Mouse (Mus musculus): ENCODE data around the gene Gipc1.
A peak's percentile ranks its signal among the peaks of the same experiment; 100 is the strongest.

The Gipc1 gene

DNA sequence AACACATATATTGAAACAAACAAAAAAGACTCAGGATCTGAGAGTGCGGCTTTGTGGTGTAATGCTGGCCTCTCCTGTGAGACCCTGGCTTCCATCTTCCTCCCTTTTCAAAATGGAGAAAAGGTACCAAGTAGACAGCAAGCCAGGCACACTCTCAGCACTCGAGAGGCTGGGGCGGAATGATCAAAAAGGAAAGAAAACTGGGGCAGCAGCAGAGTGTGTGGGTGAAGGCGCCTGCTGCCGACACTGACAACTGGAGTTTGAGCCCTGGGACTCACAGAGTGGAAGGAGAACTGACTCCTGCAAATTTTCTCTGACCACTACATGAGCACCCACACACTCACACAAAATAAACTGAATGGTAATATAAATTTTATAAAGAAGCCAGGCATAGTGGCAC is 22.0 kb downstream of the Gipc1 start:
- DNase-seq (ENCODE audit: low read depth in 1 of 2, low spot score in 2 of 2), result no peak

DNA sequence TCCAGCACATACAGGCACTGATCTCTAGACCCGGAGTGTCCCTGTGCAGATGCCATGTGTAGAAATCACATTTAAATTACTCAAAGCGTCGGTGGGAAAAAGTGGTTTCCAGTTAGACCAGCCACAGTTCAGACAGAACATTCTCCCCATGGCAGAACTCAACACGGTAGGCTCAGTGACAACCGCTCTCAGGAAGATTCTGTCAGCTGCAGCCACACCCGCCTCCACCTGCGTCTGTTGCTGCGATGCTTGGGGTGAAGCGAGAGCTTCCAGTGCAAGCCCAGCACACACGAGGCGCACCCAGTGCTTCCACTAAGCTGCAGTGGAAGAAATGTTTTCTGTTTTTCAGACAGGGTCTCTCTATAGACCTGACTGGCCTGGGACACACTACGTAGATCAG is 27.4 kb downstream of the Gipc1 start:
- no peak for DNase-seq (ENCODE audit: low read depth in 1 of 2, low spot score in 2 of 2)

DNA sequence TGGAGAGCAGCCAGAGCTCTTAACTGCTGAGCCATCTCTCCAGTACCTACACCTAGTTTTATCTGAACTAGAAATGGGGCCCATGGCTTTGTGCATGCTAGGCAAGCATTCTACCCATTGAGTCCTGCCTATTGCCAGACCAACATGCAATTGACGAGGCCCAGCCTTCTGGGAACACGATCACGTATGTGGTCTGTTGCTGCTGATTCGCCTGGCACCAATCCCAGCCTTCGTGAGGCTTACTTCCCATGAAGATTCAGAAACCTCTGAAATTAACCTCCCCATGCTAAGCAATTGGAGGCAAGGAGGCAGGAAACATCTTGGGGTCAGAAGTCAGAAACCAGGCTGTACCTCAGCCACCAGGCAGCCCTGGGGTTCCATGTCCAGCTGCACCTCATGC is 28.1 kb downstream of the Gipc1 start:
- DNase-seq (ENCODE audit: low read depth in 1 of 2, low spot score in 2 of 2), result no peak

DNA sequence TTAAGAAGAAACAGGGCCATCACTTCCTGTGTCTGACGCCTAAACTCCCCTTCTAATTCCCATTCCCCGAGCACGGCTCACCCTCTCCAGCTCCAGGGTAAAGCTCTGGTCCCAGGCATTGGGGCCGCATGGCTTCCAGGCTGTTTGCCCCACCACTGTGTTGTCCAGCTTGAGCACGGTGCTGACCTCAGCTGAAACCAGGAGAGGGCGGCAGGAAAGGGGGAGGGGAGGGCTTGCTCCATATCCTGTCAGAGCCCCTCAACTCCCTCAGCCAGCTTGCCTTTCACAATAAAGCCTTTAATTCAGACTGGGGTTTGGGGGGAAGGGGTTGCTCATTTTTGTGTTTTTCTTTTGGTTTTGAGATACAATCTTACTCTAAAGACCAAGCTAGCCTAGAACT is 28.6 kb downstream of the Gipc1 start:
- DNase-seq (ENCODE audit: low read depth in 1 of 2, low spot score in 2 of 2), result no peak

DNA sequence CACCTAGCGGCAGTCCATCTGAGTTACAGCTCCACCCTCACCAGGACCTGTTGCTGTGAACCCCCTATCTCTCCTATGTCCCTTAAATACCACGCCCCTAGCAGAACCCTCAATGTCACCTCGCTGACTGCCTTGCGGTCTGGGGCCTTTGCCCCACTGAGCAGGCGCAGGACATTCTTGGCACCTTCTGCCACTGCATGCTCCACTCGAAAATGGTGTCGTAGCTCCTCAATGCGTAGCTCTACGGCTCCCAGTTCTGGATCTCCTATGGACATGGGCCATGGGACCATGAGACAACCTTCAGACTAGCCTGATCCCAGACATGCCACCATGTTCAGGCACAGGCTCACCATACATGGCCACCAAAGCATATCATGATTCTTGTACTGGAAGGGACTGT is 32.0 kb downstream of the Gipc1 start:
- no peak for DNase-seq (ENCODE audit: low read depth in 1 of 2, low spot score in 2 of 2)

DNA sequence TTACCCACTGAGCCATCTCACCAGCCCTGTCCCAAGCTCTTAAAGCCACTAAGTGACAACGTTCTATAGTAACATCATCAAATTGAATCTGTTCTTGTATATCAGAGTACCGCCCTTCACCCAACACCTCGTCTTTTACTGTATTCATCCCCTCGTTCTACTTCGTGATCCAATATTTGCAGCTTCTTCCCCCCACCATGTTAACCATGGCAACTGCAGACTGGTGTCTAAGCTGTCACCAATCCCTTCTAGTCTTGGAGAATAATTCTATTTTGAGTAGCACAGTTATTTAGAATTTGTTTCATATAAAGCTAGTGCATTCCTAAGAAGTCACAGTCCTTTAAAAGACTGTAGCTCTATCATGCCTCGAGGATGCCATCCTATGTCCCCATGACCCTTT is 36.8 kb downstream of the Gipc1 start:
- no peak for DNase-seq (ENCODE audit: low read depth in 1 of 2, low spot score in 2 of 2)

DNA sequence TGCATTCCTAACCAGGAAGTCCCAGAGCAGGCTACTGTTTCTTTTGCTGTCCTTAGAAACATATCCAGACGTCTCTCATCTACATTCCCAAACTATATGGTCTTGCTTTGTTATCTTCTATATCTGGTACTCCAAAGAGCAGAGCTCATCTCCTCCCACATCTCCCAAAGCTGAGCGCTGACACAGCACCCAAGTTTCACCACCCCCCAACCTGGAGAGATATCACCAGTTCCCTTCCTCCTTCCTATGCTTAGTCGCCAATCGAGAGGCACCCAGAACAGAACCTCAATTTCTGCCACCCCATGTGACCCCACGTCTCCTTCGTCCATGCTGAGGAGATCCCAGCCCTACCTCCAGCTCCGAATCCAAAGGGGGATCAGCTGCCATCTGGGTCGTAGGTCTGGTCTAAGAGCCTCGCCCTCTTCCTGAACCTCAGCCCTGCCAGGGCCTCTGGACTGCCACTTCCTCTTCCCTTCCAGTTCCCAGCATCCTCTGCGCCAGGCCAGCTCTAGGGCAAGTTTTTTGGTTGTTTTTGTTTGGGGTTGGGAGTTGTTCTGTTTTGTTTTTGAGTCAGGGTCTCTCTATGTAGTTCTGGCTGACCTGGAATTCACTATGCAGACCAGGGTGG is 41.2 kb downstream of the Gipc1 start:
- peak in 1 of 2 experiments; percentile 51 for DNase-seq (ENCODE audit: low read depth in 1 of 2, low spot score in 2 of 2)

DNA sequence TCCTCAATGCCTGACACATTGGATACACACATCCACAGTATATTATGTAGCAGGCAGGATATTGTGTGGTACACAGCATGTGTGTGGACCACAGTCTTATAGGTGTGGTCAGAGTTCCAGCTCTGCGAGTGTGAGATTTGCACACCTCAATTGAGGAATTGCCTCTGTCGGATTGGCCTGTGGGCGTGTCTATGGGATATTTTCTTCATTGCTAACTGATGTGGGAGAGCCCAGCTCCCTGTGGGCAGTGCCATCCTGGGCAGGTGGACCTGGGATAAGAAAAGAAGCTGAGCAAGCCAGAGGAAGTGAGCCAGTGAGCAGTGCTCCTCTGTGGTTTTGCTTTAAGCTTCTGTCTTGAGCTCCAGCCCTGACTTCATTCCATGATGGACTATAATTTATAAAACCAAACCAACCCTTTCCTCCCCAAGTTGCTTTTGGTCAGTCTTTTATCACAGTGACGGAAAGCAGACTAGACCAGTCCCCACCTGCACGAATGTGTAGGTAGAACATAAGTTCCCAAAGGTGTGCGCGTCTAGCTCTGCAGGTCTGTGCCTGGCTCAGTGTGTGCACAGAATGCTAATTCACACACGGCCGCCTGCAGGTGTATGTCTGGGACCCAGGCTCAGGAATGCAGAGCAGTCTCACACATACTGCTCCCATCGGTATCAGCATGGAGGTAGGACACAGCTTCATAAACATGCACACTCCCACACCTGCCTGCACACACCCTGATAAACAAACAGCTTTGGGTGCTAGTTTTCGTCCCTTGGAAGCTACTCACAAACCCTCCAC is 42.1 kb downstream of the Gipc1 start:
- DNase-seq (ENCODE audit: low read depth in 1 of 2, low spot score in 2 of 2), result no peak

DNA sequence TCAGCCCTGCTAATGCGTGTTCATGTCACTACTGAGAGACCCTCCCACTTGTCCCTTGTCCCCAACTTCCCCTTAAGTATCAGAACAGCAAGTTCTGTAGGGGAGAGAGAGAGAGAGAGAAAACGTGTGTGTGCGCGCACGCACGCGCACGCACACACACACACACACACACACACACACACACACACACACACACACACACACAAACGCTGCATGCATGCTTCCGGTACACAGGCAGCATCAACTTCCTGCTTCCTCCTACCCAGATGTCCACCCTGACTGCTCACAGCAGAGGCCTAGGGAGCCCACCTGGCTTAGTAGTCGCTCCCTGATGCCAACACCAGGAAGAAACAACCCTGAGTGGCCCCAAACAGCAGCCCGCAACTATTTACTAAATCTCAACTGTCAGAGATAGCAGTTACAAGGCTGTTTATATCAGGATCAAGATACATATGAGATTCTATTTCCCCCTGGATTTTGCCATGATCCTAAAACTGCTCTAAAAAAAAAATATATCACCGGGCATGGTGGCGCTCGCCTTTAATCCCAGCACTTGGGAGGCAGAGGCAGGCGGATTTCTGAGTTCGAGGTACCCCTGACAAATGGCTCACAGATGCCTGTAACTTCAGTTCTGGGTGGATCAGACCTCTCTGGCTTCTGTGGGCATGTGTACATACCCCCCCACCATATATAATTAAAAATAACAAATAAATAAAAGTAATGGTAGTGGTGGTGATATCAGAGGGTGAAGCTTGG is 43.1 kb downstream of the Gipc1 start:
- no peak for DNase-seq (ENCODE audit: low read depth in 1 of 2, low spot score in 2 of 2)

DNA sequence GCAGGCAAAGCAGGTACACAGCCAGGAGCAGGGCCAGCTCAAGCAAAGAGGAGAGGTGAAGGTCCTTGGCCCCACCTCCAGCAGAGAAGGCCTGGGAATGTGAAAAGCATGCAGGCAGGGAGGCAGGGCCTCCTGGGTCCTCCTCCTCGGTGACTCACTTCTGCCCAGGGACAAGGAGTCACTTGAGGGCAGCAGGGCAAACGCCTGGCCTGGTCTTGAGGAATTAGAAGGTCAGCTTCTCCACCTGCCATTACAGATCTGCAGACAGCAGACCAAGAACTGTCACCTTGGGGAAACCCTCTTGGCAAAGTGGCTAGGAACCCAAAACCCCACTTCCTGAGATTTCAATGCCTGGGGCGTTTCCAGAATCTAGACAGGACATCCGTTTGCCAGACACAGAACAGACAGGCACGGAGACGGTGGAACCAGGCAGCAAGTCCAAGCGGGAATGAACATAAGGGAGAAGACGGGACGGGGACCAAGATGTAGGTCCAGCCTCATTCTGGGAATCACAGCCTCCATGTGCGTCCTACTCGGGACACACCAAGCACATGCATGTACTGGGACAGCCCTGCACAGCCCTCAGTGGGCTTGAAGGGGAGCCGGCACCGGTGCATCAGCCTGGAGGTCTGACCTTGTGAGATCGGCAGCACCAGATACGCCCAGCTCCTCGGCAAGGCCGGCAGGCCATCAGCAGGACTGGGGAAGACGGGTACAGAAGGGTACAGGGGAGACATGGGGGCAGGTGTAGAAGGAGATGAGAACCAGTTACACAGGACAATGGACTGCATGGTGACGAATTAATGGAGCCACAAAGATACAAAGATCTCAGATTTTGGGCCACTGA is 45.1 kb downstream of the Gipc1 start:
- DNase-seq (ENCODE audit: low read depth in 1 of 2, low spot score in 2 of 2), result no peak

DNA sequence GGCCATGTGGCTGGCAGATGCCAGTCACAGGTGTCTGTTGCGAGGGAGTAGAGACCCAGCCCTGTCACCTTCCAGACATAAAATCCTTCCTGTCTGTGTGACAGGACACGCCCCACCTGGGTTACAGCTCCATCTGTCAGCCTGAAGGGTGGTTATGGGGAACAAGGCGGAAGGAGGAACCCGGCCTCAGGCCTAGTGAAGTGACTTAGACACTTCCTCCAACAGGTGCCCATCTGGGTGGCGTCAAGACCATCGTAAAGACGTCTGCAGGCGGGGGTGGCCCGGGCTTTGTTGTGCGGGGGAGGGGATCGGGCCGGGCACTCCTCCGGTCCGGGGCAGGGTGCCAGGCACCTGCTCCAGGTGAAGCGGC is 45.8 kb downstream of the Gipc1 start:
- DNase-seq (ENCODE audit: low read depth in 1 of 2, low spot score in 2 of 2), result peak in 1 of 2 experiments; percentile 59

DNA sequence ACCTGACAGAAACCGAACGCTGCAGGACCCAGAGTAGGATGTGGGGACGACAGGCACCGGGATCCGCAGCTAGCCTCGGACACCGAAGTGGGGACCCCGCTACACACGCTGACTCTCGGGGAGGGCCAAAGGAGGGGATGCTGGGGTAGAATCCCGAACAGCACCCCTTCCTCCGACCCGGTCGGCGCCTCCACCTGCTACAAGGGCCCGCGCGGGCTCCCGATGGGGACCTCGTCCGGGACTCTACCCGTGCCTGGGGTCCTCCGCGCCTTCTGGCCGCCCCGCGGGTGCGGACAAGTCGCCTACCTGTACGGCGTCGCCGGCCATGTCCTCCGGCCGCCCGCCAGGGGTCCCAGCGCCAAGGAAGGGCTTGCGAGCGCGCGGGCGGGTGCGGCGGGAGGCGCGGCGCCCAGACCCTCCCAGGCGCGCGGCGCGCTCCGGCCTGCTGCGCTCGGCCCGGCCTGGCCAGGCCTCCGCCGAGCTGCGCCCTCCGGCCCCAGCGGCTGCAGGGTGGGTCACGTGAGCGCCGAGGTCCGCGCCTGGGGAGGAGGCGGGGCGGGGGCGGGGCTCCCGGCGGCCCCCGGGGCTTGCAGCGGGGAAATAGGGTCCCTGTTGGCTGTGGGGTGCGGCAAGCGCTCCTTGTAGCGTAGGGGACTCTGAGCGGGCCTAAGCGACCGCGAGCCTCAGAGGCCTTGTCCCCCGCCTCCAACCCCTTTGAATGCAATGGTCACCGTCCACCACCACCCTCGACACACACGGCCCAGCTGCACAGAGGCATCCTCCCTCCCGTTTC is 46.4 kb downstream of the Gipc1 start, which contains the start of gene Pkn1:
Gene Pkn1 (minus strand): TSS at position 519 of the 793 bp plus-strand sequence.
- no peak for DNase-seq (ENCODE audit: low read depth in 1 of 2, low spot score in 2 of 2)

DNA sequence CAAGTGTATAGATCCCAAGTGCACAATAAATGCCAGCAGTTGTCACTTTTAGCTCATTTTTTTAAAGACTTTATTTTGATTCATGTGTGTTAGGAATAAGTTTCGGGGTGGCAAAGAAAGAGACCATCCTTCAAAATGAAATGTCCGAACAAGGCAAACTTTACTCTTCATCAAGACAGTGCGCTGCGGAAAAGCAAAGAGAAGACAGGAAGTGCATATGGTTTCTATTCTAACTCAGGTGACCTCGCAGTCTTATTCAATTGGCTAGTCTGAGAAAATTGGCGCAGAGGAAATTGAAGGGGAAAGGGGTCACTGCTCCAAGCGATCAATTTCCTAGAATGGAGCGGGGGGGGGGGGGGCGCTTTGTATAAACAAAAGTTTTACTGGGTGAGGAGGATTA is 47.1 kb downstream of the Gipc1 start:
- DNase-seq (ENCODE audit: low read depth in 1 of 2, low spot score in 2 of 2), result no peak

DNA sequence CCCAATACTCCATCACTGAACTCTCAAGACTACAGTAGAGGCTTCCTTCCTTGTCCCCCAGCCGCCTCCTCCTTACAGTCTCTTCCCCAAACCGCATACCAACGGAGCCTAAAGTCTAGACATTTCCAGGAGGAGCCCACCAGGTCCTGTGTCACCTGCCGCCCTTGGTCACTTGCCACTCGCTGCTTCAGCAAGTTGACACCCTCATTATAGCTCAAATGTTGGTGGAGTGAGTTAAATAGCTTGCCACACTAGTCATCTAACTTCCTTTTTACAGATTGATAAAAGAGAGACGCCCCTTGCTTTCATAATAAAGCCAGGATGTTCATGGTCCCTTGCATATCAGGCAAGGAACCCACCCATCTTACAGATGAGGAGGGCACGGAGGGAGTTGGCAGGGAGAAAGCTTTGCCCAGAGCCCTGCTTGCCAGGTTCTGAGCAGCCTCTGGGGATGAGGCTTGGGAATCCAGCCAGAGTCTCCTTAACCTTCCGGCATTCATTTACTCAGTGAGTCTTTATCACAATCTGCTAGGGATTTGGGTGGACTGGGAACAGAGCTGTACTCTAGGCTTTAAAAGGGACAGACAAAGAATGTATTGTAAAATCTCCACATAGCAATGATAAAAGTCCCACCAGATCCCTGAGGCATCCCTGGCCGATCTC is 48.1 kb downstream of the Gipc1 start:
- DNase-seq (ENCODE audit: low read depth in 1 of 2, low spot score in 2 of 2), result no peak

DNA sequence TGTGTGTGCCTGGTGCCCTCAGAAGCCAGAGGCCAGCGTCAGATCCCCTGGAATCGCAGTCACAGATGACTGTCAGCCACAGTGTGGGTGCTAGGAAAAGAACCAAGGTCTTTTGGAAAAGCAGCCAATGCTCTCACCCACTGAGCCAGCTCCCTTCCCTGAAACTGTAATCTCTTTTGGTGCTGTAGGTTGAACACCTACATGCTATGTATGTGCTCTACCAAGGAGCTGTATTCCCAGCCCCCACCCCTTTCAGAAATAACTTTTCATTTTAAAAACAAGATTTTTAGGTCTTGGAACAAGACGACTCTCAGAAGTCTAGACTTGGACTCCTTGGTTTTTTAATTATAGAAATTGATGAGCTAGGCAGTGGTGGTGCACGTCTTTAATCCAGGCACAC is 50.9 kb downstream of the Gipc1 start:
- no peak for DNase-seq (ENCODE audit: low read depth in 1 of 2, low spot score in 2 of 2)

DNA sequence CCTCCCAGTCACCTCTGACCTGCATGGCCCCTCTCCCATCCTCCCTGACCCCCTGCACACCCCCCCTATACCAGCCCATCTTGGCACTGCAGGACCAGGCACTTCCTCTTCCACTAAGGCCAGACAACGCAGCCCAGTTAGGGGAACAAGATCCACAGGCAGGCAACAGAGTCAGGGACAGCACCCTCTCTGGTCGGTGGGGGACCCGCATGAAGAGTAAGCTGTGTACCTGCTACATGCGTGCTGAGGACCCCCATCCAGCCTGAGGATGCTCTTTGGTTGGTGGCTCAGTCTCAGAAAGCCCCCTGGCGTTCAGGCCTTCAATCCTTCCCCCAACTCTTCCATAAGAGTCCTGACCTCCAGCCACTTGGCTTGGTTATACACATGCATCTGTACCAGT is 53.9 kb downstream of the Gipc1 start:
- no peak for DNase-seq (ENCODE audit: low read depth in 1 of 2, low spot score in 2 of 2)

DNA sequence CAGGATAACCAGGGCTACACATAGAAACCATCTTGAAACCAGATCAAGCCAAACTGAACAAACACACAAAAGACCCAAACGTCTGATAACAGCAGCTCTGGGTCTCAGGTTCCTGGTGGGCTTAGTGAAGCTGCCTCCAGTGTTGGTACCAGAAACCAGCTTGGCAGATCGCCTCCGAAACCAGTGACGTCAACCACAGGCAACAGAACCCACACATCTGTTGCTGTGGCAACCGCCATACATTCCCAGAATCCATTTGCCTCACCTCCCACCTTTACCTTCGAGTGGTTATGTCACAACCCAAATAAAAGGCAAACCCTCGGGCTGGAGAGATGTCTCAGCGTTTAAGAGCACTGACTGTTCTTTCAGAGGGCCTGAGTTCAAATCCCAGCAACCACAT is 55.1 kb downstream of the Gipc1 start:
- DNase-seq (ENCODE audit: low read depth in 1 of 2, low spot score in 2 of 2), result no peak

Measured in monocyte, adult 2 months (primary cell).